Mouse (Mus musculus) gastrocnemius, adult 8-10 months (tissue): Measurements from ENCODE around the gene Atp13a4. TPM values are rescaled to one million over a fixed set of nuclear protein-coding genes. Genes with fewer than 3 reads are reported as not detected.

Experiments used
- DNase-seq, 2 experiments: peaks; one replicate each; pipeline ENCODE4 v3.0.0; 2022; ENCODE audit warnings: low spot score in 2 of 2
- total RNA-seq, 4 experiments: library from RNA; stranded (reverse); gene quantifications; 2 replicates each; pipeline ENCODE4 v1.2.4; 2022

Gene Atp13a4
- not detected for total RNA-seq

DNA sequence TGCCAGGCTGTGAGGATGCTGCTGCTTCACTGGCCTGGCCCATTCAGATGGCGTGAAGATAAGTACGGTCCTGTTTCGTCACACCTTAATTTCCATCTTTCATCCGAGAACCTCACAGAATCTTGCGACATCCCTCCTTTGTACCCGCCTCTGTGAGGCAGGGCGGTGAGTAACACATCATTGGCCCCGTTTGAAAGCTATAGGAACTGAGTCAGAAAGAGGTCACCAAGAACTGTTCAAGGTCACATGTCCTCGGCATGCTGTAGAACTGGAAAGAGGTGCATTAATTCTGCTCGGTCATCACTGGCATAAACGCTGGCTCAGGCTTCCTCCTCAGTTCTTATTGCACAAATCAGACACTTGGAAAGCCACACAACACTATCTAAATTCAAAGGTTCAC is at the start of gene Atp13a4:
Gene Atp13a4, minus strand, starts transcription at position 36 of the 400 bp plus-strand sequence.
- DNase-seq = no peak

DNA sequence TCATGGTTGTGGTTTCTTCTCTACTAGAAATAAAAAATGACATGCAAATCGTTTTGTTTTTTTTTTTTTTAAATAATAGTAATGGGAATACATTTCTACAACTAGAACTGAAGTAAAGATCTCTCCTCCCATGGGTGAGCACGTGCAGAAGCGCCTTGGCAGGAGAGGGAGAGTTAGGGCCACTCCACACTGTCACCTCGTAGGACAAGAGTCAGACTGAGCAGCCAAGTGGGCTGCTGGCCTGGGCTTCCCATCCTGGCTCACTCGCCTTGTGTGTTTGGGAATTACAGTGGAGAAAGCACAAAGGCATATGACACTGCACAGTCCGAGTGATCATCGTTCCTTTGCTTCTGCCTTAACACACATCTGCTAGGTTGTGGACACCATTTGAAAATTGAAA is 47.5 kb upstream of the Atp13a4 start:
- DNase-seq = no peak

DNA sequence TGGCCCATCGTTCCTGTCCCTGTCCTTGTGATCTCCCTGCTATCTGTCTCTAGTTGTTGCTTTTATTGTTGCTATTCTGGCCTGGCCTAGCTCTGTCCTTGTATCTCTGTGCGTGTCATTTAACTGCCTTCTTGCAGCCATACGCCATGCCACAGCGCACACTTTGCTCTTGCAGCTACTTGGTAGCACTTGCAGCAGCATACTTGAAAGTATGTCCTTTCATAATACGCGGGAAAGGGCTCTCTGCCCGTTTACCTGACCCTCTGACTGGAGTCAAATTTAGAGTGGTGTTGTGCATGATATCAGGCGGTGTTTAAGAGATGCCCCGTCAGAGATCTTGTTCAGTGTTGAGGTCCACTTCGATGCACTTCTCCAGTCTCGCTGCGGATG is 35.1 kb upstream of the Atp13a4 start:
- DNase-seq = no peak

DNA sequence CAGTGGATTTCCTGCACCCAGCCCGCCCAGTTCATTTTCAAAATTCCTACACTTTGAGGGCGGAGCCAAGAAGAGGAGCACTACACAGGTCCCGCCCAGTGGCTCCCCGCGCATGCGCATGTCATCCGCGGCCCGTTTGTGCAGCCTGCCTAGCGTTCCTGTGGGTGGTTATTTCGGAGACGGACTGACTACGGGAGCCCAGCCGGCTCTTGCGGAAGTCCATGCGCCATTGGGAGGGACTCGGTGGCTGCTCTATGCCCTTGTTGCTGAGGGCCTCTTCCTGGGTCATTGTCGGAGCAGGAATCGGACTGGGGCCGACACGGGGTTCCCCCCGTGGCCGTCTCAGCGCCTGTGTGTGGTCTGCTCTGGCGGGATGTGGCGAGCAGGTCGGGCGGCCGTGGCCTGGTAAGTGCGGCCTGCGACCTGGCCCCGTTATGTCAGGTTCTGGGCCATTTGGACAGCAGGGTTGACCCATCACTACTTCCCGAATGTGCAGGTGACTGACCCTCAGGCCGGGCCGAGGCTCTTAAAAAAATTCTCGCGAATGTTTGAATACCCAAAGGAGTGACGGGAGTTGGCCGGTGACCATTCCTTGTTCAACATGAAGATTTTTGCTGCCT is 34.6 kb upstream of the Atp13a4 start, which contains the start of gene Opa1:
Gene Opa1, plus strand, starts transcription at position 168 of the 620 bp plus-strand sequence.
- peak; percentile 97 for DNase-seq

DNA sequence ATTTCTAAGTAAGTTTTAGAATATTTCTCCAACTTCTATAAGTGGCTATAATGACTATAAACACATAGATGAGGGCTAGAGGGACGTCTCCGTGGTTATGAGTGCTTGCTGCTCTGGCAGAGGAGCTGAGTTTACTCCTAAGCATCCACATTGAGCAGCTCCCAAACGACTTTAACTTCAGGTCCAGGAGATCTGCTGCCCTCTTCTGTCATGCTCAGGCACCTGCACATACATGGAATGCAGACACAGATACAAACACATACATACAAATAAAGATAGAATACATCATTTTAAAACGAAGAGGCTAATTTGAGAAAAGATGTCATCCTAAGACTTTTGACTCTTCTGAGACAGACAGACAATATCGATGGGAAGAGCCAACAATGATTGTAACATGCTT is 31.0 kb upstream of the Atp13a4 start:
- DNase-seq = no peak

DNA sequence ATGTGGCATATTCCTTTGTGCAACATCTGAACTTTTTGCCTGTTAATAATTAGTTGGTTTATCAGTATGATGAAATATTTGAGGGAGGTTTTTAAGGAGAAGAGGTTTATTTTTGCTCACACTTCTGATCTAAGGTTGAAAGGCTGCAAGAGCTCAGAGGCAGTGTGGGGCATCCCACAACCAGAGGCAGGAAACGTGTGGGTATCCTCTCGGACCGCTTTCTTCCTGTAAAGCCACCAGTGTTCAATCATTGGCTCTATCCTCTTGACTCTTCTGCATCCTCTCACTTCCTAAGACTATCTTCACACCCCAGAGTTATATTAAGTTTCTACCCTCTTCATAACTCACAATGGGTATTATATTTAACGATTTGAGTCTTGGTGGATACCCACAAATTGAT is 29.3 kb upstream of the Atp13a4 start:
- no peak for DNase-seq

DNA sequence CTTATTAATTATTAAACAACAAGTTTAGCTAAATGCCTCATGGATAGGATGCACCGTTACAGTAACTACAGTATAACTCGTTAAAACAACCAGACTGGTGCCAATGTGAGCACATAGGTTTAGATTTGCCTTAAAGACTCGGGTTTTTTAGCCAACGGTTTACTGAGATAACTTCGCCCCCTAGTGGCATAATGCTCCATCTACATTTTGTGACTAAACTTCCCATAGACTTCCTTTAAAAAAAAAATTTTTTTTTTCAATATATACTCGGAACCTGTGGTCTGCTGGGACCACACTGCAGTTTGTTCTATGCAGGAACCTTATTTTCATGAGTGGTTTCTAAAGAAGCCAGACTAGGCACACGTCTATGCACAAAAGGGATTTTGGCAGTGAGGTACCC is 16.2 kb upstream of the Atp13a4 start:
- no peak for DNase-seq

DNA sequence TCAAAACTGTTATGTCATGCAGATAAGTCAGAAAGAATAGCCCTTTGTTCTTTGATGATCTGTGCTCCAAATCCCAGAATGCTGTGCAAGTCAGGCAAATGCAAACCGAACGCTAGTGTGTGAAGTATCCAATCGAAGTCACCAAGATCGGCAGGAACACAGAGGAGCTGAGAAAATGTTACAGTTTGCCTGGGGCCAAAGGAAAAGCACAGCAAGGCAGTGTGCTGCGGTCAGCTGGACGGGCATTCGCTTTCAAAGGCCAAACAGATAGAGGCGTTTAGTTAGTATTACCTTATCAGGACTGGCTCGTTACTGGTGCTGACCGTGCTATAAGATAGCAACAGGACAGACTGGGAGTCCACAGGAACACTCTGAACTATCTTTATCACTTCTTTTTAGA is 15.8 kb upstream of the Atp13a4 start:
- DNase-seq = no peak

DNA sequence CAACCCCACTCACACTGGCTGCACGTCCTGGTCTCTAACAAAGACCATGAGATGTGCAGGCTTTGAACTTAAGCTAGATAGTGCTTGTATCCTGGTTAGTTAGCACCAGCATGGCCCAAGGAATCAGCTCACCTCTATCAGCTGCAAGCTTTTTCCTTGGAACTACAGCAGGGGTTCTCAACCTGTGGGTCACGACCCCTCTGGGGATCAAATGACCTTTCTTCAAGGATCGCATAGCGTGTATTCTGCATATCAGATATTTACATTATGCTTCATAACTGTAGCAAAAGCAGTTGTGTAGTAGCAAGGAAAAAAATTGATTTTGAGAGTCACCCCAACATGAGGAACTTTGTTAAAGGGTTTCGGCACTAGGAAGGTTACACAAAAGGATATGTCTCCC is 15.0 kb upstream of the Atp13a4 start:
- no peak for DNase-seq

DNA sequence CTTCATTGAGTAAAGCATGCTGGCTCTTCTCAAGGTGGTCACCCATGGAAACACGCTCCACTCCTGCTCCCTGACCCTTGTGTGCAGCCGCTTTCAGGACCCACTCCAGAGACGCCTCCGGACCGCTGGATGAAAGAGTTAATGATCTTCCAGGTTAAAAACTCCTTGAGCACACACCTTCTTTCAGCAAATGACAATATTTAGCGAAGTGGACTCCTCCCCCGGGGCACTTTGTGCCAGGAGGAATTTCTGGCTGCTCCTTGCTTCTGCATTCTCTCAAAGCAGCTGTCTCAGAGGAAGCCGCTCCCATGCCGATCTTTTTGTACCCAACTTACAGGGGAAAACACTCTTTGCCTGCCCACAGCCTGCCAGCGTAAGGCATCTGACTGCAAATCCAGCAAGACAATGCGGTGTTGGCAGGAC is 3.4 kb downstream of the Atp13a4 start:
- no peak for DNase-seq

DNA sequence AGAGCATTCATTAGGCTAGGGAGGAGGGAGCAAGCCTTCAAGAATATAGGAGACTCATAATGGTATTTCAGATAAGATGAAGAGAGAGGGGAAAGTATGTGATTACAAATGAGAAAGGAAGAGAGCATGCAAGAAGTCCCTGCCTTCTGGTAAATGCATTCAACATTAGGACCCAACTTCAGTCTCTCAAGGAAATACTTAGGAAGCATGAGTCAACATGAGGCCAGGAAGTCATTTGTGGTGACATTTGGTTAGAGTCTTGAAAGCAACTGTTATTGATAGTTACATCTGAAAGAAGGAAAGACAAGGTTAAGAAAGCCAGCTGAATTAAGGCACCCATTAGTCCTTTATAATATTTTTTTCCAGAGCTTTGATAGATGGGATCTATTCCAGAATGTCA is 4.8 kb downstream of the Atp13a4 start:
- DNase-seq = no peak

DNA sequence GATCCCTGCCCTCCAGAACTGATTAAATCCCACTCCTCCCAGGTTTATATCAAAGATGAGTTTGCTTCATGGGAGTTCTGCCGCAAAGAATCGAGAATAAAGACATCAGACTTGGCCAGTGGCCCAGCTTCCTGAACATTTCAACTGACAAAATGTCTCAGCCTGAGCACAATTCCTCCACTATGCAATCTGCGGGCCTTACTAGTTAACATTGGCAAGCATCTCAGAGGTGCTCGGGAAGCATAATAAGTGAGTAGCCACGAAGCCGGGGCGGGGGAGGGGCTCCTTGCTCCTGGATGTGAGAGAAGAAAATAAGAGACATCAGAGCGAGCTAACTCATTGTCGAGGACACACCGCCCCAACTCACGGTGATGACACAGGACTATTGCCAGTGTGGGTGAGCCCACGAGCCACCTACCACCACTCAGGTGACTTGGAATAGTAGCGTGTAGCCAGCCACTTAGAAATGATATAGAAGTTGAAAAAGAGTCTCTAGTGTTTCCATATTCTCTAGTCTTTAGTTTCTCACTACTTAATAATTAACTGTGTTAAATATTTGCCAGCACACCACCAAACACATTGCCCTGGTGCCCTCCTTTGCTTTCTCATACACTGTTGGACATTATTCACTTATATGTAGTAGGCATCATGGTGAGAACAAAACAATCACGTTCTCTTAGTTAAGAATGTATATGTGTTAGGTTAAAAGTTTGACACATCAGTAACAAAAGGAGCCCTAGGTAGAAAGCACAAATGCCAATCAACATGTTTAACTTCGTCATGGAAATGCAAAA is 8.1 kb downstream of the Atp13a4 start:
- no peak for DNase-seq

DNA sequence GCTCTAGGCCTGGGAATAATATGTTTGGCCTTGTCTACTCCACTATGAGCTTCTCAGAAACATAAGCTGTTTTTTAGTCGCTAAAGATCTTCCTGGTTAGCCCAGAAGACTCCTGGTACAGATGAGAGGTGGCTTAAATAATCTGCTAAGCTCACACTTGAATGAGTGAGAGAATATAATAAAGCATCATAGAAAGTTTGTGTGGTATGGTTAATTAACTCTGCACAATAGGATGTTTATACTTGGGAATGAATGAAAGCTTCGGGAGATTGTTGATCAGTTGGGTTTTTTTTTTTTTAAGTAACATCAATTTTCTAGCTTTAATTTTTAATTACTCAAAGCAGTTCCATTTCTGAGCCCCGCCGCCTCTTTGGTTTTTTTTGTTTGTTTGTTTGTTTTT is 8.8 kb downstream of the Atp13a4 start:
- no peak for DNase-seq

DNA sequence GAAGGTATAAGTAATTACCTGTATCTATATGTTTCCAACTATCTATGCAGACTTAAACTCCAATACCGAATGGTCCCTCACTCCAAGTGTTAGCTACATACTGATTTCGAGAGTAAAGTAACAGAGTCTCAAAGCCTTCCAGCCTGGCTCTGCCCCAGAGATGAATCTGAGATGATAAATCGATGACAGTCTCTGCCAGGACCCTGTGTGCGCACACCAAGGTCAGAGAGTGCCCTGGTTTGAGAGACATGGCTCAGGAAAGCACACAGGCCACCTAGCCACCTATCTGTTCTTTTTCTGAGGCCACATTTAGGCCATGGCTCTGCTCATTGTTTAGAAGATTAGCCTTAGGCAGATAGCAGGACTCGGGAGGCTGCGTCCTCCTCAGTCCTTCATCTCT is 11.0 kb downstream of the Atp13a4 start:
- no peak for DNase-seq

DNA sequence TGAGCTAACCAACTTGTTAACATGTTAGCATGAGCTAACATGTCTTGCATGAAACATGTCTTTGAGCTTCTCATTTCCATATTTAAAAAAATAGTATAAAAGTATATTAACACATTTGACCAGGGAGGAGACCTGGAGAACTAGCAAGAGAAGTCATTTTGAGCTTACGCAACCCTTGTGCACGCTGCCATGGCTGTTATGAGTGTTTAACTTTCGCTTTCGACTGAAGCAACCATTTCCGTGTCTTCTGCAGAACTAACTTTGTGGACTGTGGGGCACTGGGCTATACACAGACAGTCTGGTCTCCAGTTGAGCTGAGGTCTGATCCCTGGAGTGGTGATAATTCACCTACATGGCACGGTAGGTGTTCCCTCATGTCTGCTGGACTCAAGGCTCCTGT is 17.6 kb downstream of the Atp13a4 start:
- DNase-seq = no peak

DNA sequence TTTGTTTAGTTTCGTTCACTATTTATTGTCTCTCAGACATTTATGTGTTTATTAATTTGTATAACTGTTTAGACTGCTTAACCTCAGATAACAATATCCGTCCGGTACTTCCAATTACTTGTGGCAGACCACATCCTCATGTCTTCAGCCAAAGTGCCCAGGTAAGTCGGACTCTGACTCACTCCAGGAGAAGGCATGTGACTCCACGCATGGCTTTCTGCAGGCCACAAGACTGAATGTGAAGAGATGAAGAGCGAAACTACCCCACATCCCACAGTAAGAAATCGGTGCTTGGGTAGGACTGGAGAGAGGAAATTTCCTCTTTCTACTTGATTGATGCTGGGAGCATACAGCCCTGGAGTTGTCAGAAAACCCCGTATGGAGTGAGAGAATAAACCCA is 18.1 kb downstream of the Atp13a4 start:
- DNase-seq = no peak

DNA sequence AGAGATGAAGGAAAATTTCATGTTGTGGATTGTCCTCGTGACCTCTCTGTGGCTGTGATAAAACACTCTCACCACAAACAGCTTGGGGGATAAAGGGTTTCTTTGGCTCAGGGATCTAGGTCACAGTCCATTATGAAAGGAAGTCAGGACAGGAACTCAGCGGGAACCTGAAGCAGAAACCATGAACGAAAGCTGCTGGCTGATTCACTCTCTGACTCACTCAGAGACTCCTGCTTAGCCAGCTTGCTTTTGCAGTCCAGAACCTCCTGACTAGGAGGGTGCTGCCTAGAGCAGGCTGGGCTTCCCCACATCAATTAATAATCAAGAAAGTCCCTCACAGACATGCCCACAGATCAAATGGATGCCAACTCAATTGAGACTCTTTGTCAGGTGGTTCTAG is 32.2 kb downstream of the Atp13a4 start:
- no peak for DNase-seq

DNA sequence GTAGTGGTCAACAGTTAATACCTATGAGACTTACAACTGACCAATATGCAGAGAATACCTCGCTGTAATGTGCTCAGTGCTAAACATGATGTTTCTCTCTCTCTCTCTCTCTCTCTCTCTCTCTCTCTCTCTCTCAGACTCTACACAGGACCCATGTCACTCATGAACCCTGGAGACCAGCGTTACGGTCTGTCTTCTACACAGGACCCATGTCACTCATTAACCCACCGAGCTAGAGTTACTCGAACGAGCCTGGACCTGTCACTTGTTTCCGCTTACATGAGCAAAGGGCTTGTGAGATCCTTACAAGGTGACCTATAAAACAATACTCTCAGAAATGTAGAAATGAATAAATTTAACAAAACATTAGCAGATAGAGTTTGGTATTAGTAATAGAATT is 33.9 kb downstream of the Atp13a4 start:
- DNase-seq = no peak

DNA sequence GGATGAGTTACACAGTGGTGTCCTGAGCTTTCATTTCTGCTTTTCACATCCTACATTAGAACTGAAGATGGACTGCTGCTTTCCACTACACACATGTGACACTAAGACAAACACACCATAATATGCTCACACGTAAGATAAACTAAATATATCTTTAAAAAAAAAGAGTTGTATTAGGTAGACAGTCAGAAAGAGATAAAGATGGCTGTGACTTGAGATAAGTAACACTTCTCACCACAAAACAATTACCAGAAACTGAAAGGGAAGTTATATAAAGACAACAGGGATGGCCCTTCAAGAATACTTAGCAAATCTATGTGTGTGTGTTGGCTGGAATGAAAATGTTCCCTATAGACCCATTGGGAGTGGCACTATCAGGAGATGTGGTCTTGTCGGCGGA is 34.8 kb downstream of the Atp13a4 start:
- DNase-seq = no peak

DNA sequence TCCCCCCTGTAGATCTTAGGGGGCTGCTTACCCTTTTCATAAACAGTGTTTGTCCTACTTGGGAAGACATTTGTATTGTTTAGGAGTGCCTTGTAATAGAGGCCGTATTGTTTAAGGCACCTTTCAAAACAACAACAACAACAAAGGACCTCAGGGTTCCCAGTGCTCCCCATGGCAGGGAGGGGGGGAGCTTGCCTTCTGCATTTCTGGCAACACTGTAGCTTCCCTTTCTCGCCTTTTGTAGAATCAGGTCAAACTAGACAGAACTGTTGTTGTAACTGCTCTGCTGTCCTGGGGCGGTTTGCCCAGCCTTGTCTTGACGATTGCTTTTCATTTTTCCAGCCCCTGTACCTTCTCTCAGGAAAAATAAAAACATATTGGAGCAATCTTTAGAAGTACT is 40.0 kb downstream of the Atp13a4 start:
- DNase-seq = no peak

DNA sequence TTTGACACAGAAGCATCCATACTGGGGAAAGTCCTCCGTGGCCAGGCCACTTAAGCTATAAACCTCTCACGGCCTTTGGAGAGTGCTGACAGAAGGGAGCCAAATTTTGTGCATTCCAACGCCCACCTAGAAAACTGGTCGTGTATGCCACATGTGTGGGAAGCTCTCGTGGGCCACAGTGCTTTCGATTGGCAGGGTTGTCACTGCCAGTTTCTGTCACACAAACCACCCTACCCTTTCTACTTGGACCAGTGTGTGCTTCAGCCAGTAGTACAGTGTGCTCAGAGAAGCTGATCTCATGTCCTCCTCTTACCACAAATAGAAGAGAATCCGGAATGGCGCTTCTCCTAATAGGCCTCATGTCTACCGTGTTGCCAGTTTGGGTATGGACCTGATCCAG is 40.5 kb downstream of the Atp13a4 start:
- no peak for DNase-seq

DNA sequence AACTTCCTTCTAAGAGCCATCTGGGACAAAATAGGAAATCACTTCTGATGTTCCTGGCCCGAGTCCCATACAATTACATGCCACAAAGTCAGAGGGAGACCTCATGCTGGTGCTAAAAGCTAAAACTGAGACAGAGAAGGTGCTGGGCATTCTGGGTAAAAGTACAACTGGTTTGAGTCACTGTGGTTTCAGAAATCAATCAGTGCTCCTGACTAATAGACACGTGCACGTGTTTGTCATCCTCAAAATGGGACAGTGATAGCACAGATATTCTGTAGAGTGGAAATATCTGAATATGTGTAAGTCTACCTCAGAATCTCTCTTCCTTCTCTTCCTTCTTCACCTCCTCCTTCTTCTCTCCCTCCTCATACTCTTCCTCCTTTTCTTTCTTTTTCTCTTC is 53.6 kb downstream of the Atp13a4 start:
- DNase-seq = no peak

DNA sequence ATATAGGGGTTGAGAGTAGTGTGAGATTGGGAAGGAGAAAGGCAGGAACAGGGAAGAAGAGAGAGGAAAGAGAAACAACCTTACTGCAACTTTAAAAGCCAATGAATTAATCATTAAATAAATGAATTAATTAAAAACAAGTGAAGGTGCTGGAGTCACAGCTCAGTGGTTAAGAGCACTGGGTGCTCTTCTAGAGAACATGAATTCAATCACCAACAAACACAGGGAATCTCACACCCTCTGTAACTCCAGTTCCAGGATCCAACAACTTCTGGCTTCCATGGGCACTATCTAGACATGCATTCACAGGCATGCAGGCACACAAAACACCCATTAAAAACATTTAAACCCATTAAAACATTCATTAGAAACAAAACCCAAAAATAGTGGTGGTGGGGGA is 63.2 kb downstream of the Atp13a4 start:
- no peak for DNase-seq
